Mouse (Mus musculus): ENCODE data around the gene Thnsl1. TPM values are rescaled to one million over a fixed set of nuclear protein-coding genes. Genes with fewer than 3 reads are reported as not detected.

Thnsl1 gene
- polyA plus RNA-seq, 1 experiment = 4.4 TPM

- H3K4me3 ChIP-seq (replicated peaks; ENCODE audit: extremely low read depth, low read depth, low read length) = no peak overlapping the region
- TF ChIP-seq CTCF (IDR thresholded peaks at IDR 0.05; ENCODE audit: insufficient read depth, low read length) = no peak
- DNase-seq = no peak
- no peaks in the 10 kb centered on the region; the same call in 1 of the 2 replicates for H3K4me1 ChIP-seq (ENCODE audit: control insufficient read depth, insufficient read depth, low read length)
- 42% methylated on average over 5 of the region's 5 CpGs for WGBS
These were observed 53.6 kb downstream of the Thnsl1 start for GRCm38 (mm10) chr2:21259081-21259480.

- WGBS = 74% methylated on average over 4 of the region's 4 CpGs
- Histone ChIP-seq H3K4me3 (replicated peaks; ENCODE audit: extremely low read depth, low read depth, low read length) (no peak overlapping the region), H3K4me1 (ENCODE audit: control insufficient read depth, insufficient read depth, low read length) (no peaks in the 10 kb centered on the region; the same call in 1 of the 2 replicates)
- no peak for DNase-seq
- TF ChIP-seq CTCF (IDR thresholded peaks at IDR 0.05; ENCODE audit: insufficient read depth, low read length) (no peak), POLR2A (IDR thresholded peaks at IDR 0.05; ENCODE audit: borderline replicate concordance, extremely low read depth, low read depth, low read length) (no peak)
These were observed 54.5 kb downstream of the Thnsl1 start for GRCm38 (mm10) chr2:21260060-21260459.

GRCm38 (mm10) chr2:21261370-21262006 lies 56.0 kb downstream of the Thnsl1 start:
- no peak for TF ChIP-seq POLR2A (IDR thresholded peaks at IDR 0.05; ENCODE audit: borderline replicate concordance, extremely low read depth, low read depth, low read length)
- TF ChIP-seq CTCF (IDR thresholded peaks at IDR 0.05; ENCODE audit: insufficient read depth, low read length) = peak; percentile 98

GRCm38 (mm10) chr2:21264031-21264430 lies 58.5 kb downstream of the Thnsl1 start:
- H3K4me1 ChIP-seq (ENCODE audit: control insufficient read depth, insufficient read depth, low read length) = no peaks in the 10 kb centered on the region; the same call in 1 of the 2 replicates
- H3K4me3 ChIP-seq (replicated peaks; ENCODE audit: extremely low read depth, low read depth, low read length) = no peak overlapping the region
- no peak for TF ChIP-seq CTCF (IDR thresholded peaks at IDR 0.05; ENCODE audit: insufficient read depth, low read length)
- TF ChIP-seq POLR2A (IDR thresholded peaks at IDR 0.05; ENCODE audit: borderline replicate concordance, extremely low read depth, low read depth, low read length) = no peak
- 80% methylated on average over 4 of the region's 4 CpGs for WGBS
- DNase-seq = no peak

More at GRCm38 (mm10) chr2:21261370-21262006, 56.0 kb downstream of the Thnsl1 start:
- Histone ChIP-seq H3K4me3 (replicated peaks; ENCODE audit: extremely low read depth, low read depth, low read length) (no peak overlapping the region), H3K4me1 (ENCODE audit: control insufficient read depth, insufficient read depth, low read length) (no peaks in the 10 kb centered on the region; the same call in 1 of the 2 replicates)
- DNase-seq = no peak
- 18% methylated on average over 4 of the region's 4 CpGs for WGBS

Other genes with a start within 250 kb of the Thnsl1 start
- gene Arhgap21, start 236.8 kb upstream of the Thnsl1 start, polyA plus RNA-seq (2012; rRNA removed) = 19.4 and 33.4 TPM in 2 replicates
- 0.57 and 1.5 TPM in 2 replicates for gene Enkur, start 359 bp upstream of the Thnsl1 start, polyA plus RNA-seq (2012; rRNA removed)
- not detected in 2 replicates for gene Gpr158, start 161.8 kb downstream of the Thnsl1 start, polyA plus RNA-seq (2012; rRNA removed)

All from lung, adult 2 months (tissue).